Mouse (Mus musculus): ENCODE measurements at regions not wholly inside any gene's neighbourhood (a gene's known extent, or its start where the extent isn't known, plus 50 kb on each side); places are given as distances from the start of the nearest gene placed in this dataset.
A peak's percentile ranks its signal among the peaks of the same experiment; 100 is the strongest.
"Not testable (repeated sequence)": the region's sequence is repeated elsewhere in the genome, so short reads cannot be mapped to it uniquely, and the experiment has no call there.

DNA sequence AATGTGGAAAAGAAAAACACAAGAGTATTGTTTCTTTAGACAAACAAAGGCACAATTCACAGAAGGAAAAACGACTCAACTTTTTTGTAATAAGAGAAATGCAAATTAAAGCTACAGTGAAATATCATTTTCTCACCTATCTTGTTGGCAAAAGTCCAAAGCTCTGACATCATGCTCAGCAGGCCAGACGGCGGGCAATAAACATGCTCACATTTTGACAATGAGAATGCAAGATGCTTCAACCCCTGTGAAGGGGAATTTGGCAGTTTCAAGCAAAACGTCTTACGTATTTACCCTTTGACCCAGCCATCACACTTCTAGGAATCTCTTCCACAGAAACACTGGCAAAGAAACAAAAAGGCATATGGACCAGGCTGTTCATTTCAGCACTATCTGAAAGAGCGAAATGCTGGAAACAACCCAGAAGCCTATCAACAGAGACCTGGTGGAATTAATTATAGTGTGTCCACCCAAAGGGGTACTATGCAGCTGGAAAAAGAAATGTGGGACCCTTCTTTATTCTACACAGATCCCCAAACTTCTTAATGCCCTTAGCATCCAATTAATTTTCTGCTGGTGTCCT, 203.4 kb upstream of the 2610301B20Rik start:
- no peak for DNase-seq

DNA sequence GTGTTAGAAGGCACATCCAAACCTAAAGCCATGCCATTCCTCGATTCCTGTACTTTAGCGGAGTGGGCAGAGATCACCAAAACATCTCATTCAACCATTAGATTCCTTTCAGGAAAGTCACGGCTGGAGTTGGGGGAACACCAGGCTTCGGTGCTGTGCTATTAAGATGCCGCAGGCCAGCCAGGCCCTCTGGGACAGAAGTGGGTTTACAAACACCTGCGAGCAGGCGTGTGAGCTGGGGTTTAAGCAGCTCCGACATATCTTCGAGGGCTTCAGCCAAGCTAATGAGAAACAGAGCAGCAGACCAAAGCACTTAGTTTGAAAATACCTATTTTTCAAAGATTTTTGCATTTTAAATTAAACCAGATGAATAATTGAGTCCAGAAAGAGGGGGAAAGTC, 183.2 kb upstream of the 2610301B20Rik start:
- DNase-seq: no peak

DNA sequence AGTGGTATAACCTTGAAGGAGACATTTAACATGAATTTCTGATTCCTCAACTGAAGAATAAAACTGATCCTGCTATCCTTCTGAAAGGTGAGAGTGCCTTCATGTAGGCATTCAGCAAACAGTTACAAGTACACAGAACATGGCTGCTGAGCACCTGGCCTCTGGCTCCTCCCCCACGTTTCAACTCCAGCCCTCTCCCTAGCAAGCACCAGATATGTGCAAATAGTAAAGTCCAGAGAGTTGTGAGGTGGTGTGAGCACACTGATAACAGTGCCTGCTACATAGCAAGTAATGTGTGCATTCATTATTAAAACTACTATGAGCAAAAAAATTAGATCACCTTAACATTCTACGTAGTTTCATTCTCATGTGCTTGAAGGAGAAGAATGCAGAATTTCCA, 181.4 kb upstream of the 2610301B20Rik start:
- DNase-seq: no peak

DNA sequence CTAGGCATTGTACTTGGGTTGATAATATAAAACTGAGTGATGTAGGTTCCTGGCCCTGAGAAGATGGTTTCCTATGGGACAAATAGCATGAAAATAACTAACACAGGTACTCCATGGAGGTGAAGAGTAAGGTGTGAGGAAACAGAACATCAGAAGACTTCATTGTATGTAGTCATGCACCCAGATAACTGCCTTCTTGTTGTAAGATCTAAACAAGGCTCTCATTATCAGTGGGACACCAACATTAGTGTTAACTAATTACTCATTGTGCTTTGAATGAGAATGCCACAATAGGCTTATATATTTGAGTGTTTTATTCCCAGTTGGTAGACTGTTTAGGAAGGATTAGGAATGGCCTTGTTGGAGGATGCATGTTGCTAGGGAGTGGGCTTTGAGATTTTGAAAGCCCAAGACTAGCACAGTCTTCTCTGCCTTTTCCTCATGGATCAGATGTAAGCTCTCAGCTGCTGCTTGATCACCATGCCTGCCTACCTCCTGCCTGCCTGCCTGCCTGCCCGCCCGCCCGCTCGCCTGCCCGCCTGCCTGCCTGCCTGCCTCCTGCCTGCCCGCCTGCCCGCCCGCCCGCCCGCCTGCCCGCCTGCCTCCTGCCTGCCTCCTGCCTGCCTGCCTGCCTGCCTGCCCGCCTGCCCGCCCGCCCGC, 180.7 kb upstream of the 2610301B20Rik start:
- DNase-seq: no peak

DNA sequence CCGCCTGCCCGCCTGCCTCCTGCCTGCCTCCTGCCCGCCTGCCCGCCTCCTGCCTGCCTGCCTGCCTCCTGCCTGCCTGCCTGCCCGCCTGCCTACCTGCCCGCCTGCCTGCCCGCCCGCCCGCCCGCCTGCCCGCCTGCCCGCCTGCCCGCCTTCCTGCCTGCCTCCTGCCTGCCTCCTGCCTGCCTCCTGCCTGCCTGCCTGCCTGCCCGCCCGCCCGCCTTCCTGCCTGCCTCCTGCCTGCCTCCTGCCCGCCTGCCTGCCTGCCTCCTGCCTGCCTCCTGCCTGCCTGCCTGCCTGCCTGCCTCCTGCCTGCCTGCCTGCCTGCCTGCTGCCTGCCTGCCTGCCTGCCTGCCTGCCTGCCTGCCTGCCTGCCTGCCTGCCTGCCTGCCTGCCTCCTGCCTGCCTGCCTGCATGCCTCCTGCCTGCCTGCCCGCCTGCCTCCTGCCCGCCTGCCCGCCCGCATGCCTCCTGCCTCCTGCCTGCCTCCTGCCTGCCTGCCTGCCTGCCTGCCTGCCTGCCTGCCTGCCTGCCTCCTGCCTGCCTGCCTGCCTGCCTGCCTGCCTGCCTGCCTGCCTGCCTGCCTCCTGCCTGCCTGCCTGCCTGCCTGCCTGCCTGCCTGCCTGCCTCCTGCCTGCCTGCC, 180.1 kb upstream of the 2610301B20Rik start:
- DNase-seq: not testable (repeated sequence)

- no peak for DNase-seq
These were observed 177.0 kb upstream of the 2610301B20Rik start for GRCm38 (mm10) chr4:10697225-10697836.

DNA sequence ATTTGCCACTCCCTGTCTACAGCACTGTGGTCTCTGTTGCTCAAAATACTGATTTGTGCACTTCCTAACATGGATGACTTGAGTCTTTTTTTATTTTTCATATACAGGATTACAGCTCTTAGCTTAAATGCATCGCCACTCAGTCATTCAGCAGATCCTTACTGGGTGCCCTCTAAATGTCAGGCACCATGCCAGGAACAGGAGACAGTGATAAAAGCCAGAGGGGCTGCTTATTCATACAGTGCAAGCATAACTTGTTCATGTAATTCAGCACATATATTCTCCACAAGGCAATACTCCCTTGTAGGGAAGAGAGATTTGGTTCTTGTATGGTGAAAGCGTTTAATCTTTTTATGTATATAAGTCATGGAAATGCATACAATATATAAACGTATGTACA, 175.7 kb upstream of the 2610301B20Rik start:
- DNase-seq: no peak

DNA sequence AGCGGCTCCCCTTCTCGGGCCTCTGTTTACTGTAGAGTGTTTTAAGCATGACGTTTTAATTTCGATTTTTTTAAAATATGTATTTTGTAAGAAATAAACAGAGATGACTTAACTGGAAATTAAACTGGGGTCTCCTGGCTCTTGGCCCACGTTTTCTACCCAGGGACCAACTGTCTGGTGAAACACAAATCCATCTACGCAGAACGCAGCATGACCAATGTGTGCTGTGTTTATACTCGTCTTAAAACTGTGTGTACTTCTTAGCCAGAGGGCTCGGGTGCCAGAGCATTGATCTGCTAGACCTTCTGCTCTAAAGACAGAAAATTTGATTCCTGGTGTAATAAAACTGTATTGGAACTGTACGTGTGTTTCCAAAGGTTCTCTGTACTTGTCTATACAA, 172.8 kb upstream of the 2610301B20Rik start:
- DNase-seq: no peak

GRCm38 (mm10) chr4:10703212-10703611, 171.1 kb upstream of the 2610301B20Rik start:
- no peak for DNase-seq

DNA sequence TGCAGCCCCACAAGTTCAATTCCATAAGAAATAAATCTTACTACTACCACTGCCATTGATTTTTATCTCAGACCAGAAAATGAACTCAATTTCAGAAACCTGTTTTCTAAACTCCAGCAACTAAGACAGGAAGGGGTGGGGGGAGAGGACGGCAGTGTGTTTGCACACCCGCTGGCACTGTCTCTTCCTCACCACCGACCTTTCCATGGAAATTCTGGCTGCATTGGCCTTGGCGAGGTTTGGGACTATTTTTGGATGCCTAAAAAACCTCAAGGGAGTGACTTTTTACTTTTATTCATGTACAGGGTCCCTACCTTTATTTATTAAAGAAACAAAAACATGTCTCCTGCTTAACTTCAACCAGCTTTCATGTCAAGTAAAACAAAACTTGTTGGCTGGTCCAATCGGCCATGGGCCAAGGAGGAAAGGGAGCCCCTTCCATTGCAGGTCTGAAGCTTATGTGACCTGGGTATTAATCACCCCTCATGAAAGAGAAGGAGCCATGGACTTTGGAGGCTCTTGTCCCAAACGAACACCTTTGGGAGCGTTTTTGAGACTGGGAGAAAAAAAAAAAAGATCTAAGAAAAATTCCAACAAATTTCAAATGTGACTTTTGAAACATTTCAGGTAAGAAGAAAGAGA, 167.2 kb upstream of the 2610301B20Rik start:
- no peak for DNase-seq

- peak; percentile 4 to 9 for DNase-seq
These were observed 166.6 kb upstream of the 2610301B20Rik start for GRCm38 (mm10) chr4:10707658-10708056.

GRCm38 (mm10) chr4:10711939-10712533, 162.3 kb upstream of the 2610301B20Rik start:
- no peak for DNase-seq

DNA sequence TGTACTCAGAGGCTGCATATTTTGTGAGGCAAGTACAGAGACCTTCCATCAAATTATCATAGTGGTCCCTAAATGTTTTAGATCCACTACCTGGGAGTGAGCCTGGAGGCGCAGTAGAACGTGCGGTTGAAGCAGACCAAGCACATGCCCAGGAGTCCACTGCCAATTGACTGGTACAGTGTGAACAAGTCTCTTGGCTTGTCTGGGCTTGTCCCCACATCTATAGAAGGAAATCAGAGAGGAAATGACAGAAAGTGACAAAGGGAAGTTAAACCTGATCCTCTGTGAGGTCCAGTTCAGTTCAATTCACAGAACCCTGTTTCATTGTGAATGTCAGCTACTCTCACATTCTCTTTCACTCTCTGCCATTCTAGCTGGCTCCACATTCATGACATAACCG, 151.0 kb upstream of the 2610301B20Rik start:
- DNase-seq: no peak

- DNase-seq: peak; percentile 17 to 35
These were observed 146.4 kb upstream of the 2610301B20Rik start for GRCm38 (mm10) chr4:10727894-10728293.

- DNase-seq: no peak
These were observed 129.1 kb upstream of the 2610301B20Rik start for GRCm38 (mm10) chr4:10745207-10745606.

- DNase-seq: no peak
These were observed 125.5 kb upstream of the 2610301B20Rik start for GRCm38 (mm10) chr4:10748816-10749215.

GRCm38 (mm10) chr4:10750377-10751062, 123.8 kb upstream of the 2610301B20Rik start:
- not testable (repeated sequence) for DNase-seq

GRCm38 (mm10) chr4:10753176-10753575, 121.1 kb upstream of the 2610301B20Rik start:
- no peak for DNase-seq

- no peak for DNase-seq
These were observed 114.8 kb upstream of the 2610301B20Rik start for GRCm38 (mm10) chr4:10759491-10759890.

- DNase-seq: no peak
These were observed 106.6 kb upstream of the 2610301B20Rik start for GRCm38 (mm10) chr4:10767676-10768075.

GRCm38 (mm10) chr4:10770026-10770643, 104.2 kb upstream of the 2610301B20Rik start:
- peak; percentile 3 to 14 for DNase-seq

Data from kidney, postnatal 36 days (tissue).